Mouse (Mus musculus) MEL (cell line): ENCODE results near the gene Zfand3. TPM values are rescaled to one million over a fixed set of nuclear protein-coding genes. Genes with fewer than 3 reads are reported as not detected.
A peak's percentile ranks its signal among the peaks of the same experiment; 100 is the strongest.

Source experiments
- DNase-seq: peaks from one replicate; pipeline ENCODE4 v3.0.0; 2011; ENCODE audit warnings: low read depth, low spot score
- H3K27ac ChIP-seq: 2 replicates; pipeline ENCODE4 v1.5.1; 2012; ENCODE audit warnings: low read depth, mild to moderate bottlenecking, control low read depth, low read length, moderate library complexity; ENCODE audit not compliant: control insufficient read depth
- H3K27me3 ChIP-seq, 2 experiments: fragments of 150-350 bp in 1 of 2; sonication (generic) in 1 of 2; 2 replicates each; pipeline ENCODE4 v1.6.1; 2012; ENCODE audit warnings: low read length in 2 of 2, mild to moderate bottlenecking in 2 of 2, improper control_type of control experiment in 1 of 2, moderate library complexity in 1 of 2; ENCODE audit not compliant: insufficient read depth in 2 of 2, control insufficient read depth in 1 of 2
- H3K36me3 ChIP-seq, 2 experiments: 2 replicates each; pipeline ENCODE4 v1.6.1; 2012 to 2014; ENCODE audit warnings: low read length in 2 of 2, improper control_type of control experiment in 1 of 2, inconsistent platforms in 1 of 2, mild to moderate bottlenecking in 1 of 2; ENCODE audit not compliant: insufficient read depth in 2 of 2, control insufficient read depth in 1 of 2
- H3K4me1 ChIP-seq, 2 experiments: fragments of 150-350 bp in 1 of 2; sonication (generic) in 1 of 2; 2 replicates each; pipeline ENCODE4 v1.6.1; 2012; ENCODE audit warnings: low read length in 2 of 2, improper control_type of control experiment in 1 of 2, mild to moderate bottlenecking in 1 of 2; ENCODE audit not compliant: insufficient read depth in 2 of 2, control insufficient read depth in 1 of 2
- H3K4me3 ChIP-seq, 2 experiments: fragments of 150-350 bp in 1 of 2; sonication (generic) in 1 of 2; 2 replicates each; pipeline ENCODE4 v1.5.1; 2012; ENCODE audit warnings: low read depth in 2 of 2, low read length in 2 of 2, mild to moderate bottlenecking in 2 of 2, moderate library complexity in 2 of 2, control low read depth in 1 of 2, improper control_type of control experiment in 1 of 2; ENCODE audit not compliant: control insufficient read depth in 1 of 2, insufficient read depth in 1 of 2
- H3K79me2 ChIP-seq: 2 replicates; pipeline ENCODE4 v1.6.1; 2012; ENCODE audit warnings: mild to moderate bottlenecking, low read length, moderate library complexity; ENCODE audit not compliant: control insufficient read depth, poor library complexity, insufficient read depth
- H3K9ac ChIP-seq: 2 replicates; pipeline ENCODE4 v1.6.1; 2012; ENCODE audit warnings: low read depth, mild to moderate bottlenecking, control low read depth, low read length, moderate library complexity; ENCODE audit not compliant: control insufficient read depth, poor library complexity, severe bottlenecking
- H3K9me3 ChIP-seq: fragments of 150-350 bp; sonication (generic); replicated peaks from 2 replicates; pipeline ENCODE4 v1.6.1; 2012; ENCODE audit warnings: mild to moderate bottlenecking, low read length, improper control_type of control experiment, moderate library complexity; ENCODE audit not compliant: insufficient read depth
- CHD1 ChIP-seq: IDR thresholded peaks from 2 replicates; pipeline ENCODE4 v1.6.1; 2012; ENCODE audit warnings: low read depth, mild to moderate bottlenecking, inconsistent platforms, low read length, improper control_type of control experiment
- CTCF ChIP-seq, 3 experiments: IDR thresholded peaks in 2 of 3; conservative IDR thresholded peaks in 1 of 3; 2 replicates each; pipeline ENCODE4 v1.5.1; 2011 to 2012; ENCODE audit warnings: low read length in 3 of 3, low read depth in 2 of 3, mild to moderate bottlenecking in 2 of 3, improper control_type of control experiment in 1 of 3, inconsistent platforms in 1 of 3, mixed read lengths in 1 of 3, moderate library complexity in 1 of 3; ENCODE audit not compliant: control insufficient read depth in 1 of 3, insufficient read depth in 1 of 3, poor library complexity in 1 of 3, severe bottlenecking in 1 of 3
- E2F4 ChIP-seq: IDR thresholded peaks from 2 replicates; pipeline ENCODE4 v1.6.1; 2011; ENCODE audit warnings: low read depth, low read length, improper control_type of control experiment, borderline replicate concordance
- ELF1 ChIP-seq: IDR thresholded peaks from 2 replicates; pipeline ENCODE4 v1.6.1; 2014; ENCODE audit warnings: low read depth, mild to moderate bottlenecking, inconsistent platforms, low read length, improper control_type of control experiment, moderate library complexity
- EP300 ChIP-seq, 2 experiments: IDR thresholded peaks; 2 replicates each; pipeline ENCODE4 v1.6.1; 2011; ENCODE audit warnings: improper control_type of control experiment in 2 of 2, low read length in 2 of 2, low read depth in 1 of 2, mild to moderate bottlenecking in 1 of 2
- KAT2A ChIP-seq: conservative IDR thresholded peaks from 2 replicates; pipeline ENCODE4 v1.6.1; 2012; ENCODE audit warnings: low read depth, low read length, improper control_type of control experiment, inconsistent platforms
- MAFK ChIP-seq: IDR thresholded peaks from 2 replicates; pipeline ENCODE4 v1.6.1; 2011; ENCODE audit warnings: low read depth, mild to moderate bottlenecking, low read length, improper control_type of control experiment, borderline replicate concordance
- MAZ ChIP-seq: IDR thresholded peaks from 2 replicates; pipeline ENCODE4 v1.6.1; 2012; ENCODE audit warnings: low read depth, mild to moderate bottlenecking, inconsistent platforms, low read length, improper control_type of control experiment
- MXI1 ChIP-seq: IDR thresholded peaks from 2 replicates; pipeline ENCODE4 v1.6.1; 2011; ENCODE audit warnings: mild to moderate bottlenecking, low read depth, low read length, improper control_type of control experiment
- NELFE ChIP-seq: IDR thresholded peaks from 2 replicates; pipeline ENCODE4 v1.6.1; 2011; ENCODE audit warnings: low read depth, low read length, improper control_type of control experiment
- POLR2AphosphoS2 ChIP-seq: IDR thresholded peaks from 2 replicates; pipeline ENCODE4 v1.6.1; 2011; ENCODE audit warnings: low read length, improper control_type of control experiment
- POLR2AphosphoS5 ChIP-seq: IDR thresholded peaks from 2 replicates; pipeline ENCODE4 v1.6.1; 2012; ENCODE audit warnings: low read depth, borderline replicate concordance, mild to moderate bottlenecking, inconsistent platforms, low read length, moderate library complexity, mixed read lengths
- RAD21 ChIP-seq: IDR thresholded peaks from 2 replicates; pipeline ENCODE4 v1.6.1; 2011; ENCODE audit warnings: mild to moderate bottlenecking, low read depth, low read length, improper control_type of control experiment
- RCOR1 ChIP-seq: IDR thresholded peaks from 2 replicates; pipeline ENCODE4 v1.6.1; 2012; ENCODE audit warnings: low read depth, mild to moderate bottlenecking, inconsistent platforms, low read length, improper control_type of control experiment
- SMC3 ChIP-seq: IDR thresholded peaks from 2 replicates; pipeline ENCODE4 v1.6.1; 2011; ENCODE audit warnings: low read depth, low read length, improper control_type of control experiment
- TAL1 ChIP-seq: IDR thresholded peaks from 2 replicates; pipeline ENCODE4 v1.6.1; 2012; ENCODE audit warnings: mild to moderate bottlenecking, inconsistent platforms, low read length, moderate library complexity, mixed read lengths
- USF1 ChIP-seq: IDR thresholded peaks from 2 replicates; pipeline ENCODE4 v1.6.1; 2014; ENCODE audit warnings: low read depth, mild to moderate bottlenecking, inconsistent platforms, low read length, improper control_type of control experiment, moderate library complexity
- USF2 ChIP-seq, 2 experiments: IDR thresholded peaks; 2 replicates each; pipeline ENCODE4 v1.6.1; 2011 to 2012; ENCODE audit warnings: improper control_type of control experiment in 2 of 2, low read length in 2 of 2, borderline replicate concordance in 1 of 2, inconsistent platforms in 1 of 2, low read depth in 1 of 2, mild to moderate bottlenecking in 1 of 2; ENCODE audit not compliant: insufficient read depth in 1 of 2
- ZC3H11A ChIP-seq: IDR thresholded peaks from 2 replicates; pipeline ENCODE4 v1.6.1; 2012; ENCODE audit warnings: low read depth, mild to moderate bottlenecking, inconsistent platforms, low read length, improper control_type of control experiment
- polyA plus RNA-seq, 2 experiments: library from polyadenylated mRNA; stranded (reverse) in 1 of 2; unstranded in 1 of 2; fragments of >175 nt in 1 of 2; fragments of >200 nt in 1 of 2; gene quantifications; 2 replicates each; pipeline versions ENCODE4 v1.2.1 to v1.2.4; 2012; ENCODE audit warnings: low replicate concordance in 2 of 2, low read depth in 1 of 2; ENCODE audit not compliant: insufficient read length in 2 of 2, insufficient read depth in 1 of 2, missing spikeins in 1 of 2
- total RNA-seq: library from RNA; depleted of rRNA; stranded (reverse); fragments of 300-350 nt; gene quantifications from 2 replicates; pipeline ENCODE4 v1.2.3, GENCODE M21; 2012

The Zfand3 gene
- total and polyA plus RNA-seq, 3 experiments: 28.3 to 48.8 TPM; not detected in 1

DNA sequence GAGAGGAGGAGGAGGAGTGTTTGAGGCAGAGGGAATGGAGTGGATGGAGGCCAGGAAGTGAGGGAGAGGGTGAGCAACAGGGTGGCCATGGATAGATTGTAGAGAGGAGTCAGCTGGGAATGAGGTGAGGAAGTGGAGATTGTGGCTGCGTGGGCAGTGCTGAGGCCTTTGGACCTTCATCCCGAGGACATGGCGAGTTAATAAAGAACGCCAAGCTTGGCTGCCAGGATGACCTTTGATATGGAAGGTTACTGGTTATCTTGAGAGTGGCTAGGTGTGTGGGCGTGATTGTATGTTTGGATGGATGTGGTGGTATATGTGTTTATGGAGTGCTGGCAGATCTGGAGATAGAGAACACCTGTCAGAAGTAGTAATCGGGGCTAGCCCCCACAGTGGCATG is 3.4 kb downstream of the Zfand3 start:
- peaks cover 7 to 22% of the 10 kb centered on the region in 2 experiments for H3K4me1 ChIP-seq
- H3K27me3 ChIP-seq: no peaks in the 10 kb centered on the region
- DNase-seq: no peak
- no peaks in the 10 kb centered on the region for H3K9me3 ChIP-seq
- TF ChIP-seq POLR2AphosphoS2 (no peak), CHD1 (no peak), KAT2A (no peak), NELFE (no peak), MAZ (no peak), USF1 (no peak), TAL1 (no peak), RCOR1 (no peak), ELF1 (no peak), MAFK (no peak)
- peaks cover 56% of the 10 kb centered on the region for H3K79me2 ChIP-seq
- no peak overlapping the region for H3K27ac ChIP-seq
- H3K9ac ChIP-seq: no peak overlapping the region
- H3K36me3 ChIP-seq: peaks cover 5 to 22% of the 10 kb centered on the region in 2 experiments
- H3K4me3 ChIP-seq: no peak overlapping the region

DNA sequence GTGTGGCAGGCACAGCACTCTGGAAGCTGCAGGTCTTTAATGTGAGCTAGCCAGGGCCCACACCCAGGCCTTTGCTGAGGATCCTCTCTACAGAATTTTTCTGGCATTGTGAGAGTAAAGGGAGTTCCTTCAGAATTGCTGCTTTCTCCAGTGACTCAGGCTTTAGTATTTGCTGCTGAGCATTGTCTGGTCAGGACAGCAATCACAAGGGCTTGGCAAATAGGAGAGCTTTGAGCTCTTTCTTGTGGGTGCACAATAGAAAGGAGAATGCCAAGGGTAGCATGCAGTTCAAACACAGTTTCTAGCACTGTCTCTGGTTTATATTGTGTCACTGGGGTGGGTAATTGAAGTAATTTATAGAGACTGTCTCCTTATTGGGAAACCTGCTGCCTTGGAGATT is 3.9 kb downstream of the Zfand3 start:
- peaks cover 59% of the 10 kb centered on the region for H3K79me2 ChIP-seq
- TF ChIP-seq USF2 (IDR thresholded peaks at IDR 0.05; ENCODE audit: borderline replicate concordance in 1 of 2, insufficient read depth in 1 of 2, low read depth in 1 of 2, low read length in 2 of 2): no peak
- TF ChIP-seq POLR2AphosphoS2: no peak
- TF ChIP-seq ELF1: no peak
- TF ChIP-seq MXI1: no peak
- TF ChIP-seq EP300 (IDR thresholded peaks at IDR 0.05; ENCODE audit: low read depth in 1 of 2, low read length in 2 of 2): no peak
- no peak overlapping the region for H3K9ac ChIP-seq
- H3K27ac ChIP-seq: no peak overlapping the region
- no peak for DNase-seq
- peaks cover 7 to 19% of the 10 kb centered on the region in 2 experiments for H3K4me1 ChIP-seq
- H3K36me3 ChIP-seq: peaks cover 5 to 22% of the 10 kb centered on the region in 2 experiments
- H3K27me3 ChIP-seq: no peaks in the 10 kb centered on the region
- H3K9me3 ChIP-seq: no peaks in the 10 kb centered on the region
- no peak overlapping the region for H3K4me3 ChIP-seq

DNA sequence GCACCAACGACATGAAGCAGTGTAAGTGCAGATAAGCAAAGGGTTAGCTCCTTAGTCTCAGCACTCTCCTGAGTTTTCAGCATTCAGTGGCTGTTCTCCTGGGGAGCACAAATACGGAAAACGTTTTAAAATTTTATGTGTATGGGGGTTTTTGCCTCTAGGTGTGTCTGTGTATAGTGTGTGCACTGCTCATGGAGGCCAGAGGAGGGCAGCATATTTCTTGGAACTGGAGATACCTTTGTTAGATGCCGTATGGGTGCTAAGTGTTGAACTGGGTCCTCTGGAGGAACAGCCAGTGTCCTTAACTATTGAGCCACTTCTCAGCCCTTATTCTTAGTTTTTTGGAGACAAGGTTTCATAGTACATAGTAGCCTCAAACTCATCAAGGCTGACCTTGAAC is 10.1 kb downstream of the Zfand3 start:
- TF ChIP-seq CTCF (IDR thresholded peaks at IDR 0.05 in 2 of 3, conservative IDR thresholded peaks at IDR 0.05 in 1 of 3; ENCODE audit: control insufficient read depth in 1 of 3, insufficient read depth in 1 of 3, low read depth in 2 of 3, low read length in 3 of 3, poor library complexity in 1 of 3, severe bottlenecking in 1 of 3): peak; percentile 26 to 46 (median 31)
- no peak; the same call in 1 of the 2 replicates for TF ChIP-seq SMC3
- TF ChIP-seq ZC3H11A: peak; percentile 25; the same call in 1 of the 2 replicates
- TF ChIP-seq KAT2A: no peak
- TF ChIP-seq POLR2AphosphoS5: no peak
- TF ChIP-seq E2F4: no peak
- peak; percentile 23 for TF ChIP-seq RAD21
- no peak for TF ChIP-seq MAFK
- TF ChIP-seq, all 39 proteins: peak for 3
- H3K9me3 ChIP-seq: no peaks in the 10 kb centered on the region
- no peak overlapping the region for H3K9ac ChIP-seq
- H3K4me3 ChIP-seq: no peak overlapping the region
- no peaks in the 10 kb centered on the region for H3K27me3 ChIP-seq
- H3K79me2 ChIP-seq: peaks cover 45% of the 10 kb centered on the region
- no peak overlapping the region for H3K27ac ChIP-seq
- H3K4me1 ChIP-seq: no peaks in the 10 kb centered on the region
- peak; percentile 40 for DNase-seq
- peaks cover 2 to 12% of the 10 kb centered on the region in 2 experiments; a peak in 2 of 4 replicates for H3K36me3 ChIP-seq
